Mouse (Mus musculus) urinary bladder, postnatal 0 days (tissue): ENCODE data around the gene Clca3b. TPM values are rescaled to one million over a fixed set of nuclear protein-coding genes. Genes with fewer than 3 reads are reported as not detected.

Experiments
- polyA plus RNA-seq: library from polyadenylated mRNA; unstranded; fragments of >200 nt; fragmentation: Nextera tagmentation; extraction: Ambion mirVana; gene quantifications from 2 replicates; pipeline ENCODE4 v1.2.1, GENCODE M21; 2015

Gene Clca3b
- not detected in 2 replicates for polyA plus RNA-seq

DNA sequence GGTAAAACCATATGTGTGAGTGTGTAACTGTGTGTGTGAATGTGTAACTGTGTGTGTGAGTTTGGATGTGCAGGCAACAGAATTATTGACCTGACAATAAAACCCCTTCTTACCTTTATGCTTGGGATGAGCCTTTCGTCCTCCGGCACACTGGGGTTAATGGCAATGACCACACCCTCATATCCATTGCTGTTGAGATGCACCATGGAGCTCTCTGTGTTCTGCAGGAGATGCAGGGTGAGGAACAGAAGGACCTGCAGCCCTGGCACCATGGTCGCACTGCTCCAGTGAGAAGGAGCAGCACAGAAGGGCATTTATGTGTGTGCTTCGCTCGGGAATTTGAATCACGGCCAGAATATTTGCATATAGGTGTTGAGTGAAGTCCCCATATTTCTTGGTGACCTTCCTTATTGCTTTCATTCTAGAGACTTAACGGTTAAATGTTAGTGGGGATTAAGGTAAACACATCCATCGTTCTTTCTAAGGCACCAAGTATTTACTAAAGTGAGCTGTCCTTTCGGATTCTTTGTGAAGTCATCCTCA is at the start of gene Clca3b:
TSS of gene Clca3b (minus strand) at position 344 of the 543 bp plus-strand sequence.

DNA sequence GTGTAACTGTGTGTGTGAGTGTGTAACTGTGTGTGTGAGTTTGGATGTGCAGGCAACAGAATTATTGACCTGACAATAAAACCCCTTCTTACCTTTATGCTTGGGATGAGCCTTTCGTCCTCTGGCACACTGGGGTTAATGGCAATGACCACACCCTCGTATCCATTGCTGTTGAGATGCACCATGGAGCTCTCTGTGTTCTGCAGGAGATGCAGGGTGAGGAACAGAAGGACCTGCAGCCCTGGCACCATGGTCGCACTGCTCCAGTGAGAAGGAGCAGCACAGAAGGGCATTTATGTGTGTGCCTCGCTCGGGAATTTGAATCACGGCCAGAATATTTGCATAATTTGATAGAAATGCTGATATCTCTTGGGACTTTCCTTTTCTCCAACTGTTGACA is 29.9 kb downstream of the Clca3b start, which contains the start of gene Clca3a2:
TSS of gene Clca3a2 (minus strand) at position 276 of the 400 bp plus-strand sequence.

Other genes starting within 250 kb of the Clca3b start
- gene Sh3glb1, start 129.0 kb downstream of the Clca3b start, polyA plus RNA-seq = 149 and 176 TPM in 2 replicates
- 14.6 and 14.8 TPM in 2 replicates for gene Clca3a1, start 88.4 kb downstream of the Clca3b start, polyA plus RNA-seq
- gene Clca3a2, start 29.9 kb downstream of the Clca3b start, polyA plus RNA-seq = 14.8 and 15.7 TPM in 2 replicates
- not detected in 2 replicates for gene Clca4b, start 83.2 kb upstream of the Clca3b start, polyA plus RNA-seq
- gene Clca4a, start 125.7 kb upstream of the Clca3b start, polyA plus RNA-seq = 0.08 TPM in 2 replicates
- 0.89 and 1.6 TPM in 2 replicates for gene Clca1, start 183.4 kb upstream of the Clca3b start, polyA plus RNA-seq